Mouse (Mus musculus): ENCODE results near the gene Slc25a26. TPM values are rescaled to one million over a fixed set of nuclear protein-coding genes. Genes with fewer than 3 reads are reported as not detected.
A peak's percentile ranks its signal among the peaks of the same experiment; 100 is the strongest.

Slc25a26 gene
- polyA plus RNA-seq, 1 experiment from 2014 or later = 7.3 TPM

DNA sequence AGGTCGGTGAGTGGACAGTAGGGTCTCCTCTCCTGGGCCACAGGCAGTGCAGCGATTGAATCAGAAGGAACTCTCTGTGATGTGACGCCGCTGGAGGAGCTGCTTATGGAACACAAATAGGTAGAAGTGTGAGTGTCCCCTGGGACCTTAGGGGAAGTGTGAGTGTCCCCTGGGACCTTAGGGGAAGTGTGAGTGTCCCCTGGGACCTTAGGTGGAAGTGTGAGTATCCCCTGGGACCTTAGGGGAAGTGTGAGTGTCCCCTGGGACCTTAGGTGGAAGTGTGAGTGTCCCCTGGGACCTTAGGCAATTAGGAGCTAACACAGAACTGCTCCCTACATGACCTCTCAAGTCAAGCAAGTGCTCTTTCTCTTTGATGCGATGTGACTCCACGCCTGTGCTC lies 18.0 kb downstream of the Slc25a26 start:
- no peak overlapping the region for H3K4me3 ChIP-seq (ENCODE audit: low read depth, low read length)
- no peaks in the 10 kb centered on the region for H3K27me3 ChIP-seq (replicated peaks; ENCODE audit: control insufficient read depth, insufficient read depth, low read length)
- H3K4me1 ChIP-seq (replicated peaks; ENCODE audit: control insufficient read depth, insufficient read depth, low read length) = no peaks in the 10 kb centered on the region
- no peaks in the 10 kb centered on the region for H3K36me3 ChIP-seq (ENCODE audit: control insufficient read depth, insufficient read depth, low read length)
- no peak overlapping the region for H3K27ac ChIP-seq (ENCODE audit: low read depth)
- ATAC-seq (replicated peaks; ENCODE audit: low FRiP score, low TSS enrichment, low read depth) (no peak), DNase-seq (ENCODE audit: low spot score) (no peak)
- H3K9ac ChIP-seq (ENCODE audit: low read length) = no peak overlapping the region
- no peak overlapping the region for H3K4me2 ChIP-seq (ENCODE audit: low read length)
- 90% methylated on average over 6 of the region's 6 CpGs for WGBS
- no peaks in the 10 kb centered on the region for H3K9me3 ChIP-seq (ENCODE audit: control insufficient read depth, low read length)

GRCm38 (mm10) chr6:94524335-94524734 lies 24.2 kb downstream of the Slc25a26 start:
- no peak for ATAC-seq (replicated peaks; ENCODE audit: low FRiP score, low TSS enrichment, low read depth)
- H3K27me3 ChIP-seq (replicated peaks; ENCODE audit: control insufficient read depth, insufficient read depth, low read length) = no peaks in the 10 kb centered on the region
- H3K9me3 ChIP-seq (ENCODE audit: control insufficient read depth, low read length) = no peaks in the 10 kb centered on the region
- no peak overlapping the region for H3K27ac ChIP-seq (ENCODE audit: low read depth)
- no peak for DNase-seq (ENCODE audit: low spot score)
- H3K36me3 ChIP-seq (ENCODE audit: control insufficient read depth, insufficient read depth, low read length) = no peaks in the 10 kb centered on the region
- no peak overlapping the region for H3K9ac ChIP-seq (ENCODE audit: low read length)
- 26% methylated on average over 2 of the region's 2 CpGs for WGBS
- H3K4me2 ChIP-seq (ENCODE audit: low read length) = no peak overlapping the region
- no peak overlapping the region for H3K4me3 ChIP-seq (ENCODE audit: low read depth, low read length)
- no peaks in the 10 kb centered on the region for H3K4me1 ChIP-seq (replicated peaks; ENCODE audit: control insufficient read depth, insufficient read depth, low read length)

DNA sequence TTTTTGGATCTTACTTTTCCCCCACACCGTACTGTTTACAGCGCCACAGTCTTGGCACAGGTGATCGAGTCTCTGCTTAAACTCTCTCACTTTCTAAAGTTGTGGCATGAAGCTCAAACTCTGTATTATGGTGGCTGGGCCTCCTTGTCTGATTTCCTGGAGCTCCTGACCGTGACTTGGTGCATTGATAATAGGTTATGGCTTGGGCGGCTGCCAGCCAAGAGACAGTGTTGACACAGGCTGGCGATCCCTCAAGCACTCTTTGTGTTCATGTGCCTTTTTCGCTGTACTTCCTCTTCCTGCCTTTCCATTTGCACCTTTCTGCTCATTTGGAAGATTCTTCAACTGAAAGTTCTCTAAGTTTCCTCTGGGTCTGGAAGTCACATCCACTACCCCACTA lies 30.6 kb downstream of the Slc25a26 start:
- H3K4me3 ChIP-seq (ENCODE audit: low read depth, low read length) = no peak overlapping the region

DNA sequence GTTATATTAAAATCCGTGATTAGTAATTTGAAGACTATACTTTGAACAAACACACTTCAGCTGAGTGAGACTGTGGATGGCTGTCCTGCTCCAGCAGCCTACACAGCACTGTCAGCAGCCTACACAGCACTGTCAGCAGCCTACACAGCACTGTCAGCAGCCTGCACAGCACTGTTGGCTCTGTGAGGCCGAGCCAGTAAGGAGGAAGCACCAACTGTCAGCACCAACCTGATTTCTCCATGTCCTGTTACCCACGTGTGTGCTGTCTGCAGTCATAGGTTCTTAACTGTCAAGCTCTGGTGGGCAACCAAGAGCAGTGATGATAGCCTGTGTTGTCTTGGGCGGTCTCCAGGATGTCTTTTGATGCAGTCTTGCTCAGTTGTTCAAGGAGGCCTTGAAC lies 32.0 kb downstream of the Slc25a26 start:
- no peaks in the 10 kb centered on the region; the same call in 1 of the 2 replicates for H3K4me1 ChIP-seq (replicated peaks; ENCODE audit: control insufficient read depth, insufficient read depth, low read length)
- no peak for ATAC-seq (replicated peaks; ENCODE audit: low FRiP score, low TSS enrichment, low read depth)
- H3K4me3 ChIP-seq (ENCODE audit: low read depth, low read length) = no peak overlapping the region
- H3K9me3 ChIP-seq (ENCODE audit: control insufficient read depth, low read length) = no peaks in the 10 kb centered on the region
- 0 out of 2 replicates have a peak, but pooled peaks cover 5% of the 10 kb centered on the region for H3K36me3 ChIP-seq (ENCODE audit: control insufficient read depth, insufficient read depth, low read length)
- no peak for DNase-seq (ENCODE audit: low spot score)
- no peak overlapping the region for H3K4me2 ChIP-seq (ENCODE audit: low read length)
- H3K9ac ChIP-seq (ENCODE audit: low read length) = no peak overlapping the region
- no peaks in the 10 kb centered on the region for H3K27me3 ChIP-seq (replicated peaks; ENCODE audit: control insufficient read depth, insufficient read depth, low read length)
- WGBS = 81% methylated on average over 4 of the region's 4 CpGs
- no peak overlapping the region for H3K27ac ChIP-seq (ENCODE audit: low read depth)

More for the DNA sequence above, 30.6 kb downstream of the Slc25a26 start:
- 81% methylated on average over 7 of the region's 7 CpGs for WGBS
- H3K4me2 ChIP-seq (ENCODE audit: low read length) = no peak overlapping the region
- H3K9me3 ChIP-seq (ENCODE audit: control insufficient read depth, low read length) = no peaks in the 10 kb centered on the region
- H3K27ac ChIP-seq (ENCODE audit: low read depth) = no peak overlapping the region
- ATAC-seq (replicated peaks; ENCODE audit: low FRiP score, low TSS enrichment, low read depth) = no peak
- H3K27me3 ChIP-seq (replicated peaks; ENCODE audit: control insufficient read depth, insufficient read depth, low read length) = no peaks in the 10 kb centered on the region
- H3K9ac ChIP-seq (ENCODE audit: low read length) = no peak overlapping the region
- no peak for DNase-seq (ENCODE audit: low spot score)
- 0 out of 2 replicates have a peak, but pooled peaks cover under 1% of the 10 kb centered on the region for H3K36me3 ChIP-seq (ENCODE audit: control insufficient read depth, insufficient read depth, low read length)
- no peaks in the 10 kb centered on the region for H3K4me1 ChIP-seq (replicated peaks; ENCODE audit: control insufficient read depth, insufficient read depth, low read length)

DNA sequence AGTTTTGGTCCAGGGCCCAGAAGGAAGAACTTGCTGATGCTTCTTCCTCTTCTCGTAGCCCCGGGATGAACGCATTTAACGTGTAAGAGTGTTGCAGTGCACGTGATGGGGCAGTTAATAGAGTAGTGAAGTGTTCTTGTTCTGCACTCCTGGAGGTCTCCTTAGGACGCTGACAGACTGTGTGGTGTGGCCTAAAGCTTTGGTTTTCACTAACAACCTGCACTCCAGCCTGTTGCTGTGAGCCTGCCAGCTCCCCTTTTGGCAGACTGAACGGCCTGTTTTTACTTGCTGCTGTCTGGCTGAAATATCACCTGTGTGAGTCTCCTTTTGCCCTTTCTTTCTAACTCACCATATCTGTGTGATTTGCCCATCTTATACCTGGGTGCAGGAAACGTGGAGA lies 36.3 kb downstream of the Slc25a26 start:
- no peak for ATAC-seq (replicated peaks; ENCODE audit: low FRiP score, low TSS enrichment, low read depth)
- Histone ChIP-seq H3K4me2 (ENCODE audit: low read length) (no peak overlapping the region), H3K27me3 (replicated peaks; ENCODE audit: control insufficient read depth, insufficient read depth, low read length) (no peaks in the 10 kb centered on the region), H3K9ac (ENCODE audit: low read length) (no peak overlapping the region), H3K4me1 (replicated peaks; ENCODE audit: control insufficient read depth, insufficient read depth, low read length) (peaks cover 8% of the 10 kb centered on the region), H3K4me3 (ENCODE audit: low read depth, low read length) (no peak overlapping the region), H3K27ac (ENCODE audit: low read depth) (no peak overlapping the region), H3K36me3 (ENCODE audit: control insufficient read depth, insufficient read depth, low read length) (0 out of 2 replicates have a peak, but pooled peaks cover 5% of the 10 kb centered on the region), H3K9me3 (ENCODE audit: control insufficient read depth, low read length) (no peaks in the 10 kb centered on the region)
- no peak for DNase-seq (ENCODE audit: low spot score)
- 73% methylated on average over 8 of the region's 8 CpGs for WGBS

- Histone ChIP-seq H3K4me2 (ENCODE audit: low read length) (no peak overlapping the region), H3K27me3 (replicated peaks; ENCODE audit: control insufficient read depth, insufficient read depth, low read length) (no peaks in the 10 kb centered on the region), H3K4me1 (replicated peaks; ENCODE audit: control insufficient read depth, insufficient read depth, low read length) (peaks cover 8% of the 10 kb centered on the region), H3K27ac (ENCODE audit: low read depth) (no peak overlapping the region), H3K4me3 (ENCODE audit: low read depth, low read length) (no peak overlapping the region), H3K36me3 (ENCODE audit: control insufficient read depth, insufficient read depth, low read length) (0 out of 2 replicates have a peak, but pooled peaks cover 5% of the 10 kb centered on the region), H3K9me3 (ENCODE audit: control insufficient read depth, low read length) (no peaks in the 10 kb centered on the region), H3K9ac (ENCODE audit: low read length) (no peak overlapping the region)
- ATAC-seq (replicated peaks; ENCODE audit: low FRiP score, low TSS enrichment, low read depth) (no peak), DNase-seq (ENCODE audit: low spot score) (no peak)
- WGBS = 55% methylated on average over 1 of the region's 1 CpGs
Observed at GRCm38 (mm10) chr6:94537652-94538051, 37.5 kb downstream of the Slc25a26 start.

GRCm38 (mm10) chr6:94540090-94540489 lies 40.0 kb downstream of the Slc25a26 start:
- no peak overlapping the region for H3K9ac ChIP-seq (ENCODE audit: low read length)
- H3K36me3 ChIP-seq (ENCODE audit: control insufficient read depth, insufficient read depth, low read length) = 0 out of 2 replicates have a peak, but pooled peaks cover 5% of the 10 kb centered on the region
- H3K27ac ChIP-seq (ENCODE audit: low read depth) = no peak overlapping the region
- ATAC-seq (replicated peaks; ENCODE audit: low FRiP score, low TSS enrichment, low read depth) (no peak), DNase-seq (ENCODE audit: low spot score) (no peak)
- 83% methylated on average over 3 of the region's 3 CpGs for WGBS
- no peaks in the 10 kb centered on the region for H3K27me3 ChIP-seq (replicated peaks; ENCODE audit: control insufficient read depth, insufficient read depth, low read length)
- H3K4me2 ChIP-seq (ENCODE audit: low read length) = no peak overlapping the region
- no peaks in the 10 kb centered on the region for H3K9me3 ChIP-seq (ENCODE audit: control insufficient read depth, low read length)
- no peak overlapping the region for H3K4me3 ChIP-seq (ENCODE audit: low read depth, low read length)
- peaks cover 8% of the 10 kb centered on the region for H3K4me1 ChIP-seq (replicated peaks; ENCODE audit: control insufficient read depth, insufficient read depth, low read length)

GRCm38 (mm10) chr6:94540615-94541014 lies 40.5 kb downstream of the Slc25a26 start:
- Histone ChIP-seq H3K4me1 (replicated peaks; ENCODE audit: control insufficient read depth, insufficient read depth, low read length) (peaks cover 8% of the 10 kb centered on the region), H3K27ac (ENCODE audit: low read depth) (peak overlapping the region; percentile 58), H3K9ac (ENCODE audit: low read length) (no peak overlapping the region), H3K4me3 (ENCODE audit: low read depth, low read length) (no peak overlapping the region), H3K4me2 (ENCODE audit: low read length) (no peak overlapping the region), H3K36me3 (ENCODE audit: control insufficient read depth, insufficient read depth, low read length) (0 out of 2 replicates have a peak, but pooled peaks cover 5% of the 10 kb centered on the region), H3K9me3 (ENCODE audit: control insufficient read depth, low read length) (no peaks in the 10 kb centered on the region), H3K27me3 (replicated peaks; ENCODE audit: control insufficient read depth, insufficient read depth, low read length) (no peaks in the 10 kb centered on the region)
- ATAC-seq (replicated peaks; ENCODE audit: low FRiP score, low TSS enrichment, low read depth) (no peak), DNase-seq (ENCODE audit: low spot score) (no peak)
- 78% methylated on average over 4 of the region's 4 CpGs for WGBS

DNA sequence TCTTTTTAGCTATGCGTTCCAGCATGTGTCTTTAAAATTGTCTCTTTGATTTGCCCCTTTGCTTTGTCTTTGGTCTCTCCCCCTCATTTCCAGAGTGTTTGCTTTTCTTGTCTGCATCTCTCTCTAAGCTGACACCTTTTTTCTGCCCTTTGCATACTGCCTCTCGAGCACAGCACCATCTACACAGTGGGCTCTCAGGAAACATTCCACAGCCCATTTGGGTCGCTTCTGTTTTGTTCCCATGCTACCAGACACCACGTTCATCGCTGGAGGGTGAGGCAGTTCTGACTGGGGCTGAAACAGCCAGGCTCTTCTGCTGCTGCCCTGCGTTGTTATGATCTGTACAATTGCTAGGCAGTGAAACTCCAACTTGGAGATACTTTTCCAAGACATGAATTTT lies 41.0 kb downstream of the Slc25a26 start:
- WGBS = 40% methylated on average over 6 of the region's 6 CpGs
- no peak overlapping the region for H3K4me2 ChIP-seq (ENCODE audit: low read length)
- H3K9ac ChIP-seq (ENCODE audit: low read length) = no peak overlapping the region
- H3K27me3 ChIP-seq (replicated peaks; ENCODE audit: control insufficient read depth, insufficient read depth, low read length) = no peaks in the 10 kb centered on the region
- DNase-seq (ENCODE audit: low spot score) = no peak
- H3K4me3 ChIP-seq (ENCODE audit: low read depth, low read length) = no peak overlapping the region
- 0 out of 2 replicates have a peak, but pooled peaks cover under 1% of the 10 kb centered on the region for H3K36me3 ChIP-seq (ENCODE audit: control insufficient read depth, insufficient read depth, low read length)
- ATAC-seq (replicated peaks; ENCODE audit: low FRiP score, low TSS enrichment, low read depth) = no peak
- H3K4me1 ChIP-seq (replicated peaks; ENCODE audit: control insufficient read depth, insufficient read depth, low read length) = peaks cover 8% of the 10 kb centered on the region
- H3K27ac ChIP-seq (ENCODE audit: low read depth) = peak overlapping the region; percentile 58
- no peaks in the 10 kb centered on the region for H3K9me3 ChIP-seq (ENCODE audit: control insufficient read depth, low read length)

All from intestine, embryonic 14.5 days (tissue).